Mouse (Mus musculus) embryonic facial prominence, embryonic 15.5 days (tissue): ENCODE measurements at regions not wholly inside any gene's neighbourhood (a gene's known extent, or its start where the extent isn't known, plus 50 kb on each side); places are given as distances from the start of the nearest gene placed in this dataset.
"Not testable (repeated sequence)": the region's sequence is repeated elsewhere in the genome, so short reads cannot be mapped to it uniquely, and the experiment has no call there.

Experiments used
- ATAC-seq: fragments of 200-750 bp; cut with Nextera tagmentation; 2 replicates; pipeline ENCODE4 v1.8.0; 2017; ENCODE audit warnings: low read depth, moderate TSS enrichment; ENCODE audit not compliant: insufficient number of reproducible peaks, low FRiP score, low TSS enrichment
- H3K27ac ChIP-seq: fragments of 300-500 bp; sonication (generic); replicated peaks from 2 replicates; pipeline ENCODE4 v1.5.1; 2015; ENCODE audit warnings: mild to moderate bottlenecking, inconsistent platforms
- H3K27me3 ChIP-seq: fragments of 300-500 bp; sonication (generic); 2 replicates; pipeline ENCODE4 v1.6.1; 2015; ENCODE audit warnings: inconsistent platforms
- H3K36me3 ChIP-seq: fragments of 300-500 bp; sonication (generic); 2 replicates; pipeline ENCODE4 v1.6.1; 2015; ENCODE audit warnings: mild to moderate bottlenecking, inconsistent platforms
- H3K4me1 ChIP-seq: fragments of 300-500 bp; sonication (generic); 2 replicates; pipeline ENCODE4 v1.6.1; 2015; ENCODE audit warnings: inconsistent platforms
- H3K4me2 ChIP-seq: fragments of 300-500 bp; sonication (generic); replicated peaks from 2 replicates; pipeline ENCODE4 v1.6.1; 2015; ENCODE audit warnings: mild to moderate bottlenecking, inconsistent platforms
- H3K4me3 ChIP-seq: fragments of 300-500 bp; sonication (generic); replicated peaks from 2 replicates; pipeline ENCODE4 v1.5.1; 2015; ENCODE audit warnings: mild to moderate bottlenecking, inconsistent platforms
- H3K9ac ChIP-seq: fragments of 300-500 bp; sonication (generic); 2 replicates; pipeline ENCODE4 v1.6.1; 2015; ENCODE audit warnings: inconsistent platforms
- H3K9me3 ChIP-seq: fragments of 300-500 bp; sonication (generic); replicated peaks from 2 replicates; pipeline ENCODE4 v1.6.1; 2016; ENCODE audit warnings: inconsistent platforms
- WGBS: fragments of 180-500 bp; shearing (Covaris S2); methylation state at CpG from one replicate; pipeline ENCODE4 v1.1.7; 2015; 5-methylcytosine and 5-hydroxymethylcytosine counted together

DNA sequence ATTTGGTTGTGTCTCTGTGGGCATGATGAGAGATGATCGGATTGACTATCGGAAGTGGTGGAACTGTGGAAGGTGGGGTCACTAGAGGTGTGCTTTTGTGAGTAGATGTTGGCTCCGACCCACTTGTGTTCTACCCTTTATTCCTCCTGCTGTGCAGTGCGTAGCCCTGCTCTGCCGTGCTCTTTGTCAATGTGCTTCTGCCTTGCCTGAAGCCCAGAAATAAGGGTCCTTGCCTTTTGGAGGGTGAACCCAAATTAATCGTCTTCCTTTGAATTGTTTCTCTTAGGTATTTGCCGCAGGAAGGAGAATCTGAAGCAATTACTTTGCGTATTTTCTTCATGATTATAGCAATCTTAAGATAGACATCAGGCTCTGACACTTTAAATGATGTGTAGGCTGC is 421.6 kb upstream of the Zfp507 start:
- Histone ChIP-seq H3K4me1 (no peaks in the 10 kb centered on the region), H3K27me3 (no peaks in the 10 kb centered on the region), H3K4me3 (no peak overlapping the region), H3K4me2 (no peak overlapping the region), H3K36me3 (no peaks in the 10 kb centered on the region), H3K9ac (no peak overlapping the region), H3K27ac (no peak overlapping the region), H3K9me3 (no peaks in the 10 kb centered on the region)
- ATAC-seq, result no peak
- WGBS, result 87% methylated on average over 8 of the region's 8 CpGs

- H3K27ac ChIP-seq, result no peak overlapping the region
- H3K27me3 ChIP-seq, result no peaks in the 10 kb centered on the region
- ATAC-seq, result no peak
- H3K4me3 ChIP-seq, result no peak overlapping the region
- H3K9me3 ChIP-seq, result no peaks in the 10 kb centered on the region
- no peak overlapping the region for H3K9ac ChIP-seq
- H3K4me2 ChIP-seq, result no peak overlapping the region
- 60% methylated on average over 2 of the region's 2 CpGs for WGBS
- H3K36me3 ChIP-seq, result no peaks in the 10 kb centered on the region
- H3K4me1 ChIP-seq, result no peaks in the 10 kb centered on the region
These were observed 415.6 kb upstream of the Zfp507 start for GRCm38 (mm10) chr7:36218386-36218785.

GRCm38 (mm10) chr7:36210034-36210433 is 407.2 kb upstream of the Zfp507 start:
- H3K9me3 ChIP-seq, result no peaks in the 10 kb centered on the region
- H3K4me1 ChIP-seq, result no peaks in the 10 kb centered on the region
- no peak for ATAC-seq
- no peak overlapping the region for H3K9ac ChIP-seq
- no peak overlapping the region for H3K27ac ChIP-seq
- no peak overlapping the region for H3K4me3 ChIP-seq
- 89% methylated on average over 4 of the region's 4 CpGs for WGBS
- H3K27me3 ChIP-seq, result no peaks in the 10 kb centered on the region
- no peak overlapping the region for H3K4me2 ChIP-seq
- H3K36me3 ChIP-seq, result no peaks in the 10 kb centered on the region

DNA sequence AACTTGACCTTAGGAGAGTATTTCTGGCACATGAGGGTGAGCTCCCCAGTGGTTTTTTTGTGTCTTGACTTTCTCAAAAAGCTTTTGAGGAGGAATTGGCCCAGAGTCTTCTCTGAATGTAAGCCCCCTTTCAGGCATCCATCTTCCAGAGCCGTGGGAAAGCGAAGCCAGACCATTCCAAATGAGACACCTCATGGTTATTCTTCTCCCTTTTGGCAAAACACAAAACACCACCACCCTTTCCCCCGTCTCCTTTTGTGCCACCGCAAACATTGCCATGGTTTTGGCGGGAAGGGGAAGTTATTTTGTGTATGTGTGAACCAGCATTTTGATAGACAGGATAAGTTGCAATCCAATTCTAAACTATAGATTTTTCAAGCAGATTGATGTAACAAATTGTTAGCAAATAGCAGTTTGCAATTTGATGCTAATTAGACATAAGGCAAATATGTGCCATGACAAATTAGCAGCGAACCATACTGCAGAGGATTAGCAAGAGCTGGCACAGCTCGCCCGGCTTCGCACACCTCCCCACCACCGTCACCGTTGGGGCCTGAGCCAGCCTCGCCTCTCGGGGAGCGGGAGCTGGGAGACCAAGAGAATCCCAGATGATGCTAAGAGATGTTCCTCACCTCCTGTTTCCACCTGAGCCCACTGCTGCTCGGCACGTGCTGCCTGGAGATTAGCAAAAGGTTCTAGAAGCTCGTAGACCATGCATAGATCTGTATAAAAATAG is 404.9 kb upstream of the Zfp507 start:
- WGBS, result 79% methylated on average over 17 of the region's 17 CpGs
- no peak overlapping the region for H3K4me3 ChIP-seq
- no peaks in the 10 kb centered on the region for H3K36me3 ChIP-seq
- H3K4me2 ChIP-seq, result no peak overlapping the region
- no peak overlapping the region for H3K9ac ChIP-seq
- no peak for ATAC-seq
- no peaks in the 10 kb centered on the region for H3K9me3 ChIP-seq
- no peak overlapping the region for H3K27ac ChIP-seq
- no peaks in the 10 kb centered on the region for H3K27me3 ChIP-seq
- H3K4me1 ChIP-seq, result no peaks in the 10 kb centered on the region

DNA sequence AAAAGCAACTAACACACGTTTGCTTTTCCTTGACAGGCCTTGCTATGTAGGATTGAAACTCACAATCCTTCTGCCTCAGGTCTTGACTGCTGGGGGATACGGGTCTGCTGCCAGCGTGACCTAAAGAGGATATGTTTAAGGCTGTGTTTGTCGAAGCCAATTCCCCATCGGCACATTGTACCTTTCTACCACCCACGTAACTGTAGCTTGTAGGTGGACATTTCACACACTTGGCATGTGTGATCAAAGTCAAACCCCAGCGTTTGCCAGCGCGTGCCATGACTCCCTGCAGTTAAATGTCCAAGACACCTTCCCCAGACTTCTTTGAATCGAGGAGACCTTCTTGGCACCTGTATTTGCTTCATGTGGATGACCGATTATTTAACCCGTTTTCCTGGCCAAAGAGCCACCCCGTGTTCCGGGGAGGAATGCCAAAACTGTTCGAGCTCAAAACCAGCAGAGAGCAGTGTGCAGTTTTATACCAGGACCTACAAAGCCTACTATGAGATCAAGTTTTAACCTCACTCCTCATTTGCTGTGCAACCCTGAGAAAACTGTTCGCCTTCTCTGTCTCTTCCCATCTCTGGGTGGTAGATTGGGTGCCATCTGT is 395.4 kb upstream of the Zfp507 start:
- ATAC-seq, result no peak
- Histone ChIP-seq H3K4me1 (no peaks in the 10 kb centered on the region), H3K9ac (no peak overlapping the region), H3K4me3 (no peak overlapping the region), H3K9me3 (no peaks in the 10 kb centered on the region), H3K27me3 (no peaks in the 10 kb centered on the region), H3K27ac (no peak overlapping the region), H3K4me2 (no peak overlapping the region), H3K36me3 (no peaks in the 10 kb centered on the region)
- 91% methylated on average over 16 of the region's 16 CpGs for WGBS

GRCm38 (mm10) chr7:36196154-36196720 is 393.4 kb upstream of the Zfp507 start:
- Histone ChIP-seq H3K27ac (no peak overlapping the region), H3K4me3 (no peak overlapping the region), H3K27me3 (no peaks in the 10 kb centered on the region), H3K9me3 (no peaks in the 10 kb centered on the region), H3K4me1 (no peaks in the 10 kb centered on the region), H3K9ac (no peak overlapping the region), H3K36me3 (no peaks in the 10 kb centered on the region), H3K4me2 (no peak overlapping the region)
- no peak for ATAC-seq
- 83% methylated on average over 18 of the region's 18 CpGs for WGBS

- Histone ChIP-seq H3K27me3 (no peaks in the 10 kb centered on the region), H3K4me3 (no peak overlapping the region), H3K9me3 (no peaks in the 10 kb centered on the region), H3K27ac (no peak overlapping the region), H3K9ac (no peak overlapping the region), H3K36me3 (no peaks in the 10 kb centered on the region), H3K4me2 (no peak overlapping the region), H3K4me1 (no peaks in the 10 kb centered on the region)
- ATAC-seq, result no peak
- WGBS, result 71% methylated on average over 8 of the region's 8 CpGs
These were observed 389.8 kb upstream of the Zfp507 start for GRCm38 (mm10) chr7:36192645-36193044.

DNA sequence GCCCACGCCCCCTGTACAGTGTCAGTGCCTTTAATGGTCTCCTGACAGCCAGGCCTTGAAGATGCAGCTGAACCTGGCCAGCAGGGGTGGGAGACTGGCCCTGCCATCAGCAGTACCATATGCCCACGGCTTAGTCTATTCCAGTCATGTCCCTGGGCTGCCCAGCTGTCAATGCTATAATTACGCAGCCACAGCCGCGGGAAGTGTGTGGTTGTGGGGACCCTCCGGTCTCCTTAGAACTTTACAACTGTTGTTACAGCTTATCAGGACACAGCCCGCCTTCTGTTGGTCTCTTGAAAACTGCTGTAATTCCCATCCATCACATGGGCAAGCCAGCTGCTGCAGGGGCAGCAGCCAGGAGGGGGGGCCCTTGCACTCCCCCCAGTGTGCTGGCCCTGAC is 375.1 kb upstream of the Zfp507 start:
- Histone ChIP-seq H3K27me3 (no peaks in the 10 kb centered on the region), H3K4me2 (no peak overlapping the region), H3K27ac (no peak overlapping the region), H3K36me3 (no peaks in the 10 kb centered on the region), H3K4me1 (no peaks in the 10 kb centered on the region), H3K9ac (no peak overlapping the region), H3K9me3 (no peaks in the 10 kb centered on the region), H3K4me3 (no peak overlapping the region)
- 72% methylated on average over 7 of the region's 7 CpGs for WGBS
- peak; percentile 81 for ATAC-seq

- ATAC-seq, result no peak
- Histone ChIP-seq H3K36me3 (no peaks in the 10 kb centered on the region), H3K4me2 (no peak overlapping the region), H3K9ac (no peak overlapping the region), H3K4me3 (no peak overlapping the region), H3K4me1 (no peaks in the 10 kb centered on the region), H3K27me3 (no peaks in the 10 kb centered on the region), H3K9me3 (no peaks in the 10 kb centered on the region), H3K27ac (no peak overlapping the region)
- WGBS, result 87% methylated on average over 4 of the region's 4 CpGs
These were observed 372.5 kb upstream of the Zfp507 start for GRCm38 (mm10) chr7:36175296-36175695.

GRCm38 (mm10) chr7:36172511-36172910 is 369.7 kb upstream of the Zfp507 start:
- H3K4me3 ChIP-seq, H3K27ac ChIP-seq, H3K4me1 ChIP-seq, H3K4me2 ChIP-seq, H3K9me3 ChIP-seq, H3K36me3 ChIP-seq, H3K9ac ChIP-seq, ATAC-seq, H3K27me3 ChIP-seq: not testable (repeated sequence)
- 48% methylated on average over 2 of the region's 2 CpGs for WGBS

DNA sequence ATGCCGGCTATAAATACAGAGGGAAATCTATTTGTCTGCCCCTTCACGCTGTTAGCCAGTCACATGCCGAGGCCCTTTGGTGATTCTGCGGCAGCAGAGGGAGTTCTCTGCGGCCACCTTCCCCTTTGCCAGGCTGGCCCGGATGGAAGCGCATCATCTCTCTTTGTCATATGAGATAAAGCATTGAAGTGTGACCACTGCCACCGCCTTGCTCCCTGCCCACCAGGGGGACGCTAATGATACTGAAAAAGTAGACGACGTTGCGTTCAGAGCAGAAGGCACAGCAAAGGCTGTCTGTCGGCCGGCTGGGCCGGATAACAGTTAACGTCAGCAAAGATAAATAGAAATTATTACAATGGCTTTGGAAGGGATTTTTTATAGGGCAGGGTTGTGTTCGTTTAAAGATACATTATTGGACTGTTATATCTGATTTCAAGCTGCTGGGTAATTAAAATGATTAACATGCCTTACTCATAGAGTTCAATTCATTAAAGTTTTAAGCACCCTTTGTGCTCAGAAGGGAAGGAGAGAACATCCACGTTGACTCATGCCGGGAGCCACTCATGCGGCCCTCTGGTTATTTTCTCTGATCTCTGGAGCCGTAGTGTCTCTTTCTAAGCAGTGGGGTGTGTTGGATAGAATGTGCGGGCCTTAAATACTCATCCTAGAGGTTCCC is 354.6 kb upstream of the Zfp507 start:
- no peak for ATAC-seq
- H3K36me3 ChIP-seq, result no peaks in the 10 kb centered on the region
- H3K9me3 ChIP-seq, result no peaks in the 10 kb centered on the region
- WGBS, result 71% methylated on average over 22 of the region's 22 CpGs
- no peak overlapping the region for H3K9ac ChIP-seq
- H3K27me3 ChIP-seq, result no peaks in the 10 kb centered on the region
- no peak overlapping the region for H3K4me2 ChIP-seq
- H3K27ac ChIP-seq, result no peak overlapping the region
- H3K4me3 ChIP-seq, result no peak overlapping the region
- peaks cover 7% of the 10 kb centered on the region; the same call in 1 of the 2 replicates for H3K4me1 ChIP-seq
